Mouse (Mus musculus) cerebellum, adult 11-12 months (tissue): ENCODE measurements at regions not wholly inside any gene's neighbourhood (a gene's known extent, or its start where the extent isn't known, plus 50 kb on each side); places are given as distances from the start of the nearest gene placed in this dataset.
"Not testable (repeated sequence)": the region's sequence is repeated elsewhere in the genome, so short reads cannot be mapped to it uniquely, and the experiment has no call there.

Source experiments
- DNase-seq: peaks from one replicate; pipeline ENCODE4 v3.0.0; 2022

GRCm38 (mm10) chr15:62272755-62273154 is 1349.9 kb upstream of the A1bg start:
- no peak for DNase-seq

DNA sequence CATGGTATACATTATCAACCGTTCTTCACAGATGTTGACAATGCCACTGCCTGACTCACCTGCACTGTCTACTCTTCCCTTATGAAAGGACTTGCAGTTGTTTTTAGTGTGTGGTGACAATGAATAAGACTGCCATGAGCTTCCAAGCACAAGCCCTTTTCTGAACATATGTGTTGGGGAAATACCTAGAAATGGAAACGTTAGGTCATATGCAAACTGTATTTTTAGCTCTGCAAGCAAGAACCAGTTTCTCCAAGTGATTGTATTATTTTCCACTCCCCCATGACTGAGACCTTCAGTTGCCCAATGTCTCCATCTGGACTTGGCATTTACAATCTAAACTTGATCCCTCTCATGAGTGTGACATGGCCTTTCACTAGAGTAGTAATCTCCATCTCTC is 1348.6 kb upstream of the A1bg start:
- DNase-seq, result no peak

GRCm38 (mm10) chr15:62268189-62268588 is 1345.4 kb upstream of the A1bg start:
- no peak for DNase-seq

GRCm38 (mm10) chr15:62267536-62267935 is 1344.7 kb upstream of the A1bg start:
- no peak for DNase-seq

GRCm38 (mm10) chr15:62266025-62266424 is 1343.2 kb upstream of the A1bg start:
- DNase-seq, result no peak

DNA sequence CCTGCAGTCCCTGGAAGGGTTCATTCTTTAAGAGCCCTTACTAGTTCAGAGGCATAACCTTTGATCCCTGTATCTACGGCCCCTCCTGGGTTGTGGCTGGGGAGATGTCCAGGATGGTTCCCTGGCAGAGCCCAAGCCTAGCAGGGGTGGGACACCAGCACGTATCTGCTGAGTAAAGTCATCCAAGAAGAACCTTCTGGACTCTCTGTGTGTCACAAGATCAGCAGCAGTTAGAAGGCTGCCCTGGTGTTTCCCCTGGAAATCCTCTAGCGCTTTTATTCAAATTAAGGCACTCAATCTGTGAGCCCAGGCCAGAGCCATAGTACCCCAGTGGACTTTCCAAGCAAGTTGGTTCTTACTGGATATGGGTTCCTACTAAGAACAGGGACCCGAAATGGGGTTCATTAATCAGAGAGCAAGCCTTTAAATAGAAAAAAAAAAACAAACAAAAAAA is 1342.7 kb upstream of the A1bg start:
- no peak for DNase-seq

DNA sequence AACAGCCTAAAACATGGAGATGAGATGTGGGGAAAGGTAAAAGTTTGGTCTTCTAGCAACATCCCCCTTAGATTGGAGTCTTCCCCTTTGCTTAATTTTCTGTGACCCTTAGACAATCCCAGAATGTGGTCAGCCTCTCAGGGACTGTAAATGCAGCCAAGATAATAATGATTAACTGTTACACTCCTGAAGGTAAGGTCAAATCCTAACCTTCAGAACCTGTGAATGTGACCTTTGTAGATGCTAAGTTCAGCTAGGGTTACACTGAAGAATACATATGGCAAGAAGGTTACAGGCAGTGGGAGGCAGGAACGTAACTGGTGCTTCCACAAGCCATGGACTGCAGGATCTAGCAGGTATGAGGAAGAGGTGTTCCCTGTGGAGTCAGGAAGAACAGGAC is 1342.2 kb upstream of the A1bg start:
- DNase-seq, result no peak

GRCm38 (mm10) chr15:62264183-62264582 is 1341.4 kb upstream of the A1bg start:
- DNase-seq, result no peak

GRCm38 (mm10) chr15:62262487-62262886 is 1339.7 kb upstream of the A1bg start:
- no peak for DNase-seq

DNA sequence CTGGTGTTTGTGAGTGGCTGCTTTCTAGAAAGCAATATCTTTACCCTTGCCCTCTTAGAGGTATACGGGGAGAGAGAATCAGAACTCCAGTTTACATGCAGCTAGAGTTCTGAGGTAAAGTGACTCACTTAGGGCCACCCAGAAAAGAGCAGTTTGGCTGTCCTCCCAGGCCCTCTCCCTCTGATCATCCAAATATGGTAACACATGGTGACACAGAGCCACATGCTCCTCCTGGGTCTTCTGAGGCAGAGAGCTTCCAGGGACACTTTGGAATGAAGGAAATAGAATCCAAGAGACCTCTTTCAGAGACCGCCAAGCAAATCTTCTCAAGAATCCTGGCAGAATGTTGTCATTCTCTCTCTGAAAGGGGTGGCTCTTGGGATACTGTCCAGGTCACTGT is 1338.7 kb upstream of the A1bg start:
- no peak for DNase-seq

- DNase-seq, result no peak
These were observed 1335.8 kb upstream of the A1bg start for GRCm38 (mm10) chr15:62258611-62259010.

DNA sequence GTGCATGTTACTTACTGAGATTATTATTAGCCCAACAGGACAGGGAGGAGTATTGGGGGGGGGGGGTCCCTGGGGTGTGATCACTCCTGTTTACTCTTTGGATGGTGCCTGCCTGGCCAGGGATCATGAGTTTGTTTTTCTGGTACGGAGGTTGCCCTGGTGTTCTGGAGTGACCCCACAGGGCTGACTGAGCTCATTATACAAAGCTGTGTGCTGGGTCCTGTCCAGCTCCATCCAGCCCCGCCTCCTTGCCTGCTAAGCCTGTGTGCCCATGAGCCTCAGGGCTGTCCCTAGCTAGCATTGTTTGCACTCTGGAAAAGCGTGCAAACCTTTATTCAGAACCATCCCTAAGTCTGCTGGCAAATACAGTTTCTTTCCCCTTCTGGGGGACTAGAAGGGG is 1335.1 kb upstream of the A1bg start:
- DNase-seq, result peak; percentile 6

DNA sequence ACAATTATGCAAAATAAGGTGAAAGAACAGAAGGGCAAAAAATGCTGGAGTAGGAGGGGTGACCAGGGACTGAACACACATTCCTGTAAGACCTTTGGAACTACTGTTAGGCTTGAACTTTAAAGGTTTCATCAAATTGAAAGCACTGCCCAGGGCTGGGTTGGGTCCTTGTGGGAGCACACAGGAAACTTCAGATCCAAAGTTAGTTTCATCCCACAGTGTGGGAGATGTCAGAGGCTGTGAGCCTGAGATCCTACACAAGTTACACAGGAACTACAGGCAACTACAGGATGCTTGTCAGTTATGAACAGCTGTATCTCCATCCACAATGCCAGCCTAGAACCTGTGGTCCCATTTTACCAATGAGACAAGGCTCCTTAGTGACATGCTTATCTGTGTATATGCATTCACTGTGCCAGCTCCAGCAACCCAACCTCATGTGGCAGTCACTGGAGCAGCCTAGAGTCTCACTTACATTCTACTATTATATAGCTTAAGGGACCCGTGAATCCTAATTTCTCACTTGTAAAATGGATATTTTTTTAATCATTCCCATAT is 1334.4 kb upstream of the A1bg start:
- DNase-seq, result no peak

DNA sequence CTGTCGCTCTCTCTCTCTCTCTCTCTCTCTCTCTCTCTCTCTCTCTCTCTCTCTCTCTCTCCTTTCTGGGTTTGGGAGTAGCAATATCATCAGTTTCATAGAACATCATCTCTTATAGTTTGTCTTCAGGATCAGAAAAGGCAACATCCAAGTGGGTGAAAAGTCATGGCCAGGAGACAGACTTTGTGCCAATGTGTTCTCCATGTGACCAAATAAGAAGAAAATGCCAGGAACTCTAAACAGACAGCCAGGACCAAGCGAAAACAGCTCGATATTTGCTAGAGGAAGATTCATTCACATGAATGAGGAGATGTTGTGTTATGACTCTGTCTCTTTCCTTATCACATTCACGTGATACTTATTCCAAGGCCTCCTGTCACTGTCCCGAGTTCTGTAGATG is 1332.8 kb upstream of the A1bg start:
- DNase-seq, result no peak

DNA sequence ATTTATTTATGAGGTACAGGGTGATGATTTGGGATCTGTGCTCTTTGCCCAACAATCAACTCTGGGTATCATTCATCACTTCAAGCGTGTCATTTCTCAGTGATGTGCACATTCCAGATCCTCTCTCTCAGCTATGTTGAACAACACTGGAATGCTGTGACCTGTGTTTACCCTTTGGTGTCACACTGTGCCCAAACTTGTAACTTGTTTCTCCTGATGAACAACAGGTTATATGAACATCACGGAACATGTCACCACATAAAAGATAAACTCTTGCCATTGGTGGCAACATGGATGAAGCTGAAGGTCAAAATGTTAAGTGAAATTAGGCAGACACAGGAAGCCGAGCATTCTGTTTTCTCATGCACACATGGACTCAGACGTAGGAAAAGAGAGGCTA is 1330.9 kb upstream of the A1bg start:
- no peak for DNase-seq

- not testable (repeated sequence) for DNase-seq
These were observed 1329.4 kb upstream of the A1bg start for GRCm38 (mm10) chr15:62252078-62252833.

GRCm38 (mm10) chr15:62249436-62249835 is 1326.6 kb upstream of the A1bg start:
- no peak for DNase-seq

GRCm38 (mm10) chr15:62246561-62247079 is 1323.8 kb upstream of the A1bg start:
- DNase-seq, result no peak

DNA sequence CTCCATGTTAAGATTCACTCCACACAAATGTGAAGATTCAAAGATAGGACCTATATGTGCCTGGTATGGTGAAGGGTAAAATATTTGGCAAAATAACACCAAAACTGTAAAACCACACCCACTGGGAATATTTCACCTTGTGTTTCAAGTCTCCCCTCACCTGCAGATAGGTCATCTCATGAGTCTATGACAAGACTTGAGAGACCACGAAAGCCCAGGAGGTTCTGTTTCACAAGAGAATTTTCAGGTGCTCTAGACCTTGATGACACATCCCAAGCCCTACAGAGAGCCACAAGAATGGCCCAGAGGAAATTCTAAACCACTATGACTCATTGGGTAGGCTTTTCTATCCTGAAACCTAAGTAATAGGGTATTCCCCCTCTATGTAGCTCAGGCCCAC is 1322.4 kb upstream of the A1bg start:
- no peak for DNase-seq

DNA sequence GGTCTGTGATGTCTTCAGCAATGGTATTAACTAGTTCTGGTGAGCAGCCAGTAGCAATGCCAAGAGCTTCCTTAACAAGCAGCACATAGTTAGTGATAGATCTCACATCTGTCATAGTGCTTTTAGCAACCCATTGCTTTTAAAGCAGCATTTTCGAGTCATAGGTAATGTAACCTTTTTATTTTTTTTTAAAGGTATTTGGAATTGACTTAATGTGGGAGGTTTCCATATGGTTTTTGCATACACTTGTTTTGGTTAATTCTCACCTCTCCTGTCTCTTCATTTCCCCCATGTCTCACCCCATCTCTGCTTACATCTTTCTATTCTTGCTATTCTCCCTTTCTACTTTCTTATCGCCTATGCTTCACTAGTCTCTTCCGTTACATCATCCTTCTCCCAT is 1322.0 kb upstream of the A1bg start:
- no peak for DNase-seq

GRCm38 (mm10) chr15:62240031-62240430 is 1317.2 kb upstream of the A1bg start:
- no peak for DNase-seq

DNA sequence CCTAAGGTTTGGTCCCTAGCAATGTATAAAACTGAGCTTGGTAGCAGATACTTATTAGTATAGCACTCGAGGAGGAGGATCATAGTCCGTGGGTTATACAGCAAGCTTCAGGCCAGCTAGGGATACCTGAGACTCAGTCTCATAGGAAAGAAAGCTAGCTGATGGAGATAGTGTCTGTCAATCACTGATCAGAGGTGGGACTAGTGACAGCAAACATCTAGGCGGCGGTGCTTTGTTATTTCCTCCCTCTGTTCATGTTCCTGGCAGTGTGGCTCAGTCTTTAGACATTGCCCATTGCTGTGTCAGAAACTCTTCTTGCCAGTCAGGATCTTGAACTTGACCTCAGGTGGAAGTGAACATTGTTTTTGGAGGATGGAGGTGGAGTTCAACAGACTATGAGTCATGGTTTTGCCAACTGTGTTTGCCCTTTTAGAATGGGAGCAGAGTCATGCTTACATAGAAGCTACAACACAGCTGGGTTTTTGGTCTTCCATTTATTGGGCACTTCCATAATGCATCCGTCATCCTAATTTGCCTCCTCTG is 1315.8 kb upstream of the A1bg start:
- DNase-seq, result no peak

- DNase-seq, result no peak
These were observed 1313.2 kb upstream of the A1bg start for GRCm38 (mm10) chr15:62236056-62236455.

GRCm38 (mm10) chr15:62234182-62234760 is 1311.5 kb upstream of the A1bg start:
- DNase-seq, result no peak
